Comparison of ENCODE assay signal across 8 mouse cellular contexts in genomic region chr17:87330921-87331291, GRCm38 (mm10). TPM values are rescaled to one million over a fixed set of nuclear protein-coding genes. Genes with fewer than 3 reads are reported as not detected.
DNase-seq lines count a peak whose midpoint lies in the region; ATAC-seq lines count a peak whose summit lies in the region.

No protein-coding gene starts in this region.

- DNase-seq in kidney, adult 9 months, result no peak
- peak; percentile 84 for DNase-seq in cerebellum, adult 9-10 months
- DNase-seq in liver, result peak; percentile 52
- no peak for DNase-seq in c-Kit-positive CD71-positive TER-119-positive erythroid progenitor cells, embryonic 14.5 days (ENCODE audit: low spot score)
- DNase-seq in layer of hippocampus, adult 18-20 months (ENCODE audit: low spot score in 2 of 2), result no peak

- 4% methylated on average over 11 of the region's 11 CpGs for WGBS in kidney, embryonic 15.5 days
- 2% methylated on average over 11 of the region's 11 CpGs for WGBS in heart, embryonic 13.5 days
- WGBS in neural tube, embryonic 13.5 days, result 0% methylated on average over 11 of the region's 11 CpGs

- H3K27ac ChIP-seq in kidney, embryonic 15.5 days, result peak overlapping the region; percentile 66
- peak overlapping the region; percentile 32; the same call in 1 of the 2 replicates for H3K27ac ChIP-seq in heart, embryonic 13.5 days (replicated peaks)
- peak overlapping the region; percentile 90 for H3K27ac ChIP-seq in neural tube, embryonic 13.5 days (replicated peaks)

- peak; percentile 81 for ATAC-seq in kidney, embryonic 15.5 days (replicated peaks; ENCODE audit: low FRiP score)
- ATAC-seq in heart, embryonic 13.5 days (ENCODE audit: extremely low read depth, insufficient number of reproducible peaks, low FRiP score, low TSS enrichment), result no peak
- ATAC-seq in neural tube, embryonic 13.5 days (ENCODE audit: low read depth), result peak; percentile 45

- H3K36me3 ChIP-seq in kidney, embryonic 15.5 days, result no peaks in the 10 kb centered on the region
- H3K36me3 ChIP-seq in heart, embryonic 13.5 days, result 0 out of 2 replicates have a peak, but pooled peaks cover 2% of the 10 kb centered on the region
- no peaks in the 10 kb centered on the region for H3K36me3 ChIP-seq in neural tube, embryonic 13.5 days

- peak overlapping the region; percentile 43 for H3K4me2 ChIP-seq in kidney, embryonic 15.5 days
- peak overlapping the region; percentile 59 for H3K4me2 ChIP-seq in heart, embryonic 13.5 days
- H3K4me2 ChIP-seq in neural tube, embryonic 13.5 days, result peak overlapping the region; percentile 40

- H3K27me3 ChIP-seq in kidney, embryonic 15.5 days, result peaks cover 7% of the 10 kb centered on the region
- H3K27me3 ChIP-seq in heart, embryonic 13.5 days (replicated peaks), result peaks cover 20% of the 10 kb centered on the region
- H3K27me3 ChIP-seq in neural tube, embryonic 13.5 days, result no peaks in the 10 kb centered on the region

- H3K4me3 ChIP-seq in kidney, embryonic 15.5 days (replicated peaks), result 0 out of 2 replicates have a peak overlapping the region, but pooled peaks have one; percentile 4
- peak overlapping the region; percentile 24 for H3K4me3 ChIP-seq in heart, embryonic 13.5 days
- no peak overlapping the region for H3K4me3 ChIP-seq in neural tube, embryonic 13.5 days

- no peak overlapping the region for H3K9ac ChIP-seq in kidney, embryonic 15.5 days
- H3K9ac ChIP-seq in heart, embryonic 13.5 days, result peak overlapping the region; percentile 59
- H3K9ac ChIP-seq in neural tube, embryonic 13.5 days, result peak overlapping the region; percentile 63

- no peaks in the 10 kb centered on the region for H3K9me3 ChIP-seq in kidney, embryonic 15.5 days (replicated peaks)
- H3K9me3 ChIP-seq in heart, embryonic 13.5 days, result 0 out of 2 replicates have a peak, but pooled peaks cover 2% of the 10 kb centered on the region
- H3K9me3 ChIP-seq in neural tube, embryonic 13.5 days, result no peaks in the 10 kb centered on the region

- H3K4me1 ChIP-seq in kidney, embryonic 15.5 days, result peaks cover 47% of the 10 kb centered on the region
- peaks cover 34% of the 10 kb centered on the region for H3K4me1 ChIP-seq in heart, embryonic 13.5 days
- H3K4me1 ChIP-seq in neural tube, embryonic 13.5 days (replicated peaks), result peaks cover 62% of the 10 kb centered on the region

RNA-seq across cellular contexts. Expression of gene Ttc7, which starts 48.2 kb away (rescaled TPM):
- polyA plus RNA-seq in kidney, embryonic 15.5 days (2015; fragmentation: Nextera tagmentation; extraction: Ambion mirVana), result 7.7 and 8.1 TPM in 2 replicates
- polyA plus RNA-seq in heart, embryonic 13.5 days (2015; fragmentation: Nextera tagmentation; extraction: Ambion mirVana), result 2.5 and 3.6 TPM in 2 replicates
- 4.0 and 4.9 TPM in 2 replicates for polyA plus RNA-seq in neural tube, embryonic 13.5 days (2015; fragmentation: Nextera tagmentation; extraction: Ambion mirVana)
- 1 to 10 TPM; 7.5 to 8.0 TPM for total RNA-seq in layer of hippocampus, adult 18-20 months (2021)

Comparison
In these comparisons a context has a peak if more than half of its experiments do, and no peak if none do; other contexts are left out.
1. H3K27ac ChIP-seq: peak in every context shown above with its lines; median percentile 90 in neural tube, embryonic 13.5 days; 66 in kidney, embryonic 15.5 days; 32 in heart, embryonic 13.5 days.
2. DNase-seq: peak in cerebellum, adult 9-10 months (single experiment) and liver (single experiment); none in kidney, adult 9 months (single experiment), c-Kit-positive CD71-positive TER-119-positive erythroid progenitor cells, embryonic 14.5 days (single experiment) and layer of hippocampus, adult 18-20 months (0 of 2).
3. Peak in every context shown above with its lines, with median percentiles within 50 percentile points of each other: H3K4me2 ChIP-seq.